Mouse (Mus musculus) liver, postnatal 0 days (tissue): ENCODE data around the gene Mafg.

Experiments used
- CTCF ChIP-seq: sonication (generic); IDR thresholded peaks from 2 replicates; pipeline ENCODE4 v1.5.1; 2016; ENCODE audit warnings: antibody characterized with exemption, low read depth
- EP300 ChIP-seq: IDR thresholded peaks from 2 replicates; pipeline ENCODE4 v1.6.1; 2016; ENCODE audit warnings: antibody characterized with exemption, low read depth, mild to moderate bottlenecking

GRCm38 (mm10) chr11:120615606-120616203, 17.7 kb downstream of the Mafg start:
- TF ChIP-seq CTCF (no peak), EP300 (no peak)
